8 mouse cellular contexts compared by ENCODE assay signal in genomic region chr4:116017902-116018746, GRCm38 (mm10). TPM values are rescaled to one million over a fixed set of nuclear protein-coding genes. Genes with fewer than 3 reads are reported as not detected.
DNase-seq lines count a peak whose midpoint lies in the region; ATAC-seq and TF ChIP-seq lines count a peak whose summit lies in the region.

TSS of gene Faah (minus strand) at chr4:116017926.

- TF ChIP-seq CTCF in Patski (IDR thresholded peaks at IDR 0.05): no peak
- TF ChIP-seq CTCF in stomach, postnatal 0 days (IDR thresholded peaks at IDR 0.05; ENCODE audit: low read depth): no peak

- no peaks in the 10 kb centered on the region for H3K9me3 ChIP-seq in kidney, embryonic 16.5 days (ENCODE audit: low read length)
- H3K9me3 ChIP-seq in liver, embryonic 11.5 days (ENCODE audit: control insufficient read depth, low read length): no peaks in the 10 kb centered on the region
- no peaks in the 10 kb centered on the region for H3K9me3 ChIP-seq in stomach, postnatal 0 days (ENCODE audit: control insufficient read depth, low read length)

- POLR2A ChIA-PET in Patski (lab: Charles Lee): no interaction called here

- peaks cover 16% of the 10 kb centered on the region for H3K4me1 ChIP-seq in kidney, embryonic 16.5 days (ENCODE audit: insufficient read depth, low read length)
- H3K4me1 ChIP-seq in liver, embryonic 11.5 days (replicated peaks; ENCODE audit: control insufficient read depth, insufficient read depth, low read length): peaks cover 5% of the 10 kb centered on the region; the same call in 1 of the 2 replicates
- H3K4me1 ChIP-seq in stomach, postnatal 0 days (replicated peaks; ENCODE audit: control insufficient read depth, insufficient read depth): no peaks in the 10 kb centered on the region

- peak within 1 kb of the TSS; percentile 98 for H3K4me2 ChIP-seq in kidney, embryonic 16.5 days (replicated peaks; ENCODE audit: low read depth, low read length)
- H3K4me2 ChIP-seq in liver, embryonic 11.5 days: peak within 1 kb of the TSS; percentile 91
- H3K4me2 ChIP-seq in stomach, postnatal 0 days (replicated peaks; ENCODE audit: low read depth): peak within 1 kb of the TSS; percentile 96

- in situ Hi-C loops in Patski (cut with MboI; ENCODE audit: low pct_unique_long_range_greater_than_20kb): no loop called here

- no peak for TF ChIP-seq EP300 in stomach, postnatal 0 days (optimal IDR thresholded peaks at IDR 0.05)

- peak within 1 kb of the TSS; percentile 48 for H3K27ac ChIP-seq in kidney, embryonic 16.5 days (ENCODE audit: low read length)
- no peak within 1 kb of the TSS for H3K27ac ChIP-seq in liver, embryonic 11.5 days (ENCODE audit: low read depth, low read length)
- H3K27ac ChIP-seq in stomach, postnatal 0 days (replicated peaks): no peak within 1 kb of the TSS; the same call in 1 of the 2 replicates

- no peaks in the 10 kb centered on the region for H3K36me3 ChIP-seq in kidney, embryonic 16.5 days (ENCODE audit: insufficient read depth, low read length)
- no peaks in the 10 kb centered on the region for H3K36me3 ChIP-seq in liver, embryonic 11.5 days (ENCODE audit: control insufficient read depth, insufficient read depth, low read length)
- H3K36me3 ChIP-seq in stomach, postnatal 0 days (ENCODE audit: control insufficient read depth, insufficient read depth, low read length): no peaks in the 10 kb centered on the region

- ATAC-seq in kidney, embryonic 16.5 days (ENCODE audit: low FRiP score, low TSS enrichment): peak; percentile 77; the same call in 1 of the 2 replicates
- ATAC-seq in Patski: peak; percentile 61
- no peak for ATAC-seq in hematopoietic stem cell, adult 5-6 weeks (replicated peaks in 1 of 2; ENCODE audit: insufficient read depth in 1 of 2, low FRiP score in 2 of 2, low TSS enrichment in 1 of 2, low read depth in 1 of 2, poor library complexity in 2 of 2, severe bottlenecking in 2 of 2)
- peak; percentile 60 for ATAC-seq in liver, embryonic 11.5 days (replicated peaks; ENCODE audit: low FRiP score)
- peak; percentile 46; the same call in 1 of the 2 replicates for ATAC-seq in stomach, postnatal 0 days (ENCODE audit: low FRiP score, low TSS enrichment)
- ATAC-seq in granulocyte monocyte progenitor cell, adult 5-6 weeks (replicated peaks; ENCODE audit: poor library complexity, severe bottlenecking): no peak

- no peak for DNase-seq in kidney, postnatal 36 days
- no peak for DNase-seq in Patski (ENCODE audit: low read depth, low spot score)
- DNase-seq in liver, embryonic 11.5 days (ENCODE audit: low spot score): no peak
- DNase-seq in stomach, postnatal 0 days (ENCODE audit: low spot score): no peak
- DNase-seq in embryo, embryonic 9.5 days (ENCODE audit: extremely low spot score): no peak

- CTCF ChIA-PET in Patski (lab: Charles Lee): no interaction called here

- H3K4me3 ChIP-seq in kidney, embryonic 16.5 days (ENCODE audit: low read length): peak within 1 kb of the TSS; percentile 71
- H3K4me3 ChIP-seq in liver, embryonic 11.5 days (ENCODE audit: low read depth, low read length): peak within 1 kb of the TSS; percentile 61
- H3K4me3 ChIP-seq in stomach, postnatal 0 days (ENCODE audit: low read depth, low read length): peak within 1 kb of the TSS; percentile 58

- peak within 1 kb of the TSS; percentile 75 for H3K9ac ChIP-seq in kidney, embryonic 16.5 days (replicated peaks; ENCODE audit: low read length)
- peak within 1 kb of the TSS; percentile 65 for H3K9ac ChIP-seq in liver, embryonic 11.5 days (ENCODE audit: low read depth, low read length)
- peak within 1 kb of the TSS; percentile 54 for H3K9ac ChIP-seq in stomach, postnatal 0 days (ENCODE audit: low read length)

- 6% methylated on average over 18 of the region's 18 CpGs for WGBS in kidney, embryonic 16.5 days
- 7% methylated on average over 18 of the region's 18 CpGs for WGBS in liver, embryonic 11.5 days
- 8% methylated on average over 18 of the region's 18 CpGs for WGBS in stomach, postnatal 0 days

- H3K27me3 ChIP-seq in kidney, embryonic 16.5 days (ENCODE audit: insufficient read depth, low read length): peaks cover 54% of the 10 kb centered on the region
- H3K27me3 ChIP-seq in Patski: no peaks in the 10 kb centered on the region
- peaks cover 56% of the 10 kb centered on the region for H3K27me3 ChIP-seq in liver, embryonic 11.5 days (replicated peaks; ENCODE audit: control insufficient read depth, insufficient read depth, low read length)
- no peaks in the 10 kb centered on the region for H3K27me3 ChIP-seq in stomach, postnatal 0 days (ENCODE audit: control insufficient read depth, insufficient read depth, low read length)

RNA-seq across cellular contexts. Expression of gene Faah, which starts in this region (rescaled TPM):
- polyA plus RNA-seq in kidney, embryonic 16.5 days (2015; fragmentation: Nextera tagmentation; extraction: Ambion mirVana): 13.7 and 15.3 TPM in 2 replicates
- polyA plus RNA-seq in Patski (2021): 3.4 TPM
- total RNA-seq in hematopoietic stem cell, adult 5-6 weeks (2017): 10.6 and 20.4 TPM in 2 replicates
- 3.9 and 4.7 TPM in 2 replicates for polyA plus RNA-seq in liver, embryonic 11.5 days (2014; fragmentation: Nextera tagmentation; extraction: Ambion mirVana)
- 7.7 and 8.3 TPM in 2 replicates for polyA plus RNA-seq in stomach, postnatal 0 days (2015; fragmentation: Nextera tagmentation; extraction: Ambion mirVana)
- total RNA-seq in granulocyte monocyte progenitor cell, adult 5-6 weeks (2014; fragmentation: Nextera tagmentation): 1.8 and 3.6 TPM in 2 replicates
- 1.3 and 2.1 TPM in 2 replicates for total RNA-seq in granulocyte monocyte progenitor cell, adult 5-6 weeks (2017)

Comparison
In these comparisons a context has a peak if more than half of its experiments do, and no peak if none do; other contexts are left out.
1. ATAC-seq: peak in kidney, embryonic 16.5 days (single experiment), Patski (single experiment), liver, embryonic 11.5 days (single experiment) and stomach, postnatal 0 days (single experiment); none in hematopoietic stem cell, adult 5-6 weeks (0 of 2) and granulocyte monocyte progenitor cell, adult 5-6 weeks (single experiment).
2. Peak in every context shown above with its lines, with median percentiles within 50 percentile points of each other: H3K4me2 ChIP-seq, H3K4me3 ChIP-seq and H3K9ac ChIP-seq.